Comparison of ENCODE assay signal across 28 mouse cellular contexts in the genomic region with DNA sequence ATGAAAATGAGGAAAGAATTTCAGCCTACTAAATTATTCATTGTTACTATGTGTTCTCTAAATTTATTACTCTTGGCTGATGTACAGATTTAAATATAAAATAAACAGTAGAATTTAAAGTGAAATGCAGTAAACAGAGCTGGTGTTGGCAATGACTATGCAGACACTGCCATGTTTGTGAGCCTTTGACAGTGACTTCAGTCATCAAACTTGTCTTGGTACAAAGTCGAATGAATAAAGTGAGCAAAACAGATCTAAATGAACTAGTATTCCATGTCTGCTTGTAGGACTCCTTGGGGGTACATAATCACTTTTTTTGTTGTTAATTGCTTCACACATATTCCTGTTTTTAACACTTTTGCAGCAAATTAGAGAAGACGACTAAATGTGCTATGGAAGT.
"Had no signal": no experiment of that assay in that cellular context is flagged by ENCODE, and none has a peak within 500 bp of the region (broad histone marks: within the 10 kb centered on the region; RNA-seq: fewer than 3 reads in every experiment).

No protein-coding gene starts in this region.

- H3K4me3 ChIP-seq: heart, adult 2 months; heart, embryonic 13.5 days; heart, embryonic 15.5 days; hindbrain, embryonic 13.5 days; hindbrain, embryonic 15.5 days; layer of hippocampus, adult 2 months; left cerebral cortex, adult 2 months; limb, embryonic 10.5 days; limb, embryonic 12.5 days; liver, embryonic 13.5 days; liver, embryonic 15.5 days had no signal

- H3K4me1 ChIP-seq: heart, embryonic 13.5 days; heart, embryonic 15.5 days; hindbrain, embryonic 13.5 days; hindbrain, embryonic 15.5 days; limb, embryonic 10.5 days; limb, embryonic 12.5 days; liver, embryonic 13.5 days; liver, embryonic 15.5 days had no signal

- H3K27ac ChIP-seq: heart, adult 2 months; heart, embryonic 13.5 days; heart, embryonic 15.5 days; hindbrain, embryonic 13.5 days; hindbrain, embryonic 15.5 days; hindbrain, postnatal 0 days; layer of hippocampus, adult 2 months; left cerebral cortex, adult 2 months; limb, embryonic 10.5 days; limb, embryonic 12.5 days; liver, embryonic 13.5 days; liver, embryonic 15.5 days had no signal

- ATAC-seq: hindbrain, postnatal 0 days; intestine, embryonic 16.5 days; liver, postnatal 0 days had no signal

- DNase-seq: gastrocnemius, postnatal 14 days; gastrocnemius, postnatal 36 days; heart, adult 11 months; heart, adult 2 months; heart, postnatal 14 days; heart, postnatal 36 days; kidney, adult 11 months; kidney, adult 2 months; kidney, adult 9 months; kidney, postnatal 10 days; kidney, postnatal 25 days; kidney, postnatal 4 days; liver; liver, embryonic 13.5 days; liver, postnatal 0 days had no signal

- H3K36me3 ChIP-seq: heart, embryonic 13.5 days; heart, embryonic 15.5 days; hindbrain, embryonic 13.5 days; hindbrain, embryonic 15.5 days; limb, embryonic 10.5 days; limb, embryonic 12.5 days; liver, embryonic 13.5 days; liver, embryonic 15.5 days had no signal

- H3K27me3 ChIP-seq: heart, embryonic 13.5 days; heart, embryonic 15.5 days; hindbrain, embryonic 13.5 days; hindbrain, embryonic 15.5 days; limb, embryonic 12.5 days; liver, embryonic 13.5 days; liver, embryonic 15.5 days had no signal

- H3K9me3 ChIP-seq: heart, embryonic 13.5 days; heart, embryonic 15.5 days; hindbrain, embryonic 13.5 days; hindbrain, embryonic 15.5 days; limb, embryonic 10.5 days; limb, embryonic 12.5 days; liver, embryonic 13.5 days; liver, embryonic 15.5 days had no signal

- H3K4me2 ChIP-seq: heart, embryonic 11.5 days; heart, embryonic 13.5 days; heart, embryonic 15.5 days; hindbrain, embryonic 13.5 days; hindbrain, embryonic 15.5 days; limb, embryonic 12.5 days; liver, embryonic 11.5 days; liver, embryonic 13.5 days; liver, embryonic 15.5 days had no signal

- H3K9ac ChIP-seq: heart, embryonic 13.5 days; heart, embryonic 15.5 days; hindbrain, embryonic 13.5 days; hindbrain, embryonic 15.5 days; limb, embryonic 12.5 days; liver, embryonic 13.5 days; liver, embryonic 15.5 days; liver, postnatal 0 days had no signal
